Mouse (Mus musculus) cerebellum, adult (tissue): ENCODE results near the gene Ap2a2.

Source experiments
- ATAC-seq: cut with Nextera tagmentation; 2 replicates; pipeline ENCODE4 v1.9.2; 2017; ENCODE audit warnings: mild to moderate bottlenecking, moderate library complexity, mixed read lengths; ENCODE audit not compliant: insufficient number of reproducible peaks, low FRiP score, low TSS enrichment

The Ap2a2 gene

GRCm38 (mm10) chr7:141590959-141591358 lies 29.0 kb downstream of the Ap2a2 start:
- ATAC-seq, result no peak

GRCm38 (mm10) chr7:141592096-141592495 lies 30.1 kb downstream of the Ap2a2 start:
- no peak for ATAC-seq

DNA sequence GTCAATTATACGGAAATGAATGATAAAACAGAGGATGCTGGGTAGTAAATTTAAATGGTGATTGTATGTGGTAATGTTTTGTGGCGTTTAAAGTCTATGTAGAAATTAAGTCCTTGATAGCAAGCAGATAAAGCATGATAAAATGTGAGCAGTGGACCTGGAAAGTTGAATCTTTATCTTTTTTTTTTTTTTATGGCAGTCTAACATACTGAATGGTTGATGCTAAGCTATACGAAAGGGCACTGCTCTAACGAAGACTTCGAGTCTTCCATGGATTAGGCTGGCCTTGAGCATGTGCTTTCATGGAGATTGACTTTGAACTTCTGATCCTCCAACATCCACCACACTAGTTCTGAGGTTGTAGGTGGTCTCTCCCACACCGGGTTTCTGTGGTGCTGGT lies 31.1 kb downstream of the Ap2a2 start:
- no peak for ATAC-seq

GRCm38 (mm10) chr7:141596971-141597370 lies 35.0 kb downstream of the Ap2a2 start:
- no peak for ATAC-seq

DNA sequence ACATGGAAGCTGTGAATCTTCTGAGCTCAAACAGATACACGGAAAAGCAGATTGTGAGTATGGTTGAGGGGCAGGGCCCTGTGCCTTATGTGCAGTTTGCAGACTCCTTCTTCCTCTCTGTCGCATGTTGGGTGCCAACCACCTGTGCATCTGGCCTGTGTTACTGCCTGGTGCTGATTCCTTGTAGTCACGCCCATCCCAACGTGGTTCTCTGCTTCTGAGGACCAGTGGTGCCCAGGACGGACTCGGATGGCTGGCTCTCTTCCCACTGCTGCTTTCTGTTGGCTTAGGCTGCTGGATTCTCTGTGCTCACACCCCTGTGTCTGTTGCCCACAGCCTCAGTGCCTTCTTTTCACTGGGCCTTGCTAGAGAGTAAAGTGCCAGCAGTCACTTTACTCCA lies 35.6 kb downstream of the Ap2a2 start:
- ATAC-seq, result no peak

GRCm38 (mm10) chr7:141607717-141608116 lies 45.7 kb downstream of the Ap2a2 start:
- no peak for ATAC-seq

DNA sequence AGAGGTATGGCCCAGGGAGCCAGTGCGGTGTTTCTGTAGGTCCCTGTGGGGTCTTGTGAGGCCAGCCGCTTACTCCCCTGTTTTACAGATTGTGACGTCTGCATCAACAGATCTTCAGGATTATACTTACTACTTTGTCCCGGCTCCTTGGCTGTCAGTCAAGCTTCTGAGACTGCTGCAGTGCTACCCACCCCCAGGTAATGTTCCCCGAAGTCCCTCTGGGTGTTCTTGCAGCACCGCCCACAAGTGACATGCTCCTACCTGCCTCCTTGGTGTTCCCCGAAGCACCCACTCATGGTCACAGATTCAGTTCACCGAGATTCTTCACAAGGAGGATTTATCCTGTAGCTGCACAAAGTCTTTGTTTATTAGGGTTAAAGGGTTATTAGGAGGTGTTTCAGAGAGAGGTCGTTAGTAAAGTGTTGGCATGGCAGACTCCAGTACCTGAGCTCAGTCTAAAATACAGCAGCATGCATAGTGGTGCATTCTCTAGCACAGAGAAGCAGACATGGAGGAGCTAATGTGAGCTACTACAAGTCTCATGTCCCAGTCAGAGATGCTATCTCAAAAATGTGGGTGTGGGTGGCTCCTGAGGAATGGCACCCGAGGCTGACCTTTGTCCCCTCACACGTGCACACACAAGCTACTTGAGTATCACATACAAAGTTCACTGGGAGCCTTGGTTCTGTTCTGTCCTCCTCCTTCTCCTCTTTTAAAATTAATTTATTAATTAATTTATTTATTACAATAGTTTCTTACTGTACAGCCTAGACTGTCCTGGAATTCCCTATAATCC lies 47.9 kb downstream of the Ap2a2 start:
- no peak for ATAC-seq

GRCm38 (mm10) chr7:141611711-141612370 lies 49.9 kb downstream of the Ap2a2 start:
- ATAC-seq, result no peak

- ATAC-seq, result no peak
These were observed 50.4 kb downstream of the Ap2a2 start for GRCm38 (mm10) chr7:141612371-141612760.

- no peak for ATAC-seq
These were observed 50.8 kb downstream of the Ap2a2 start for GRCm38 (mm10) chr7:141612791-141613190.

DNA sequence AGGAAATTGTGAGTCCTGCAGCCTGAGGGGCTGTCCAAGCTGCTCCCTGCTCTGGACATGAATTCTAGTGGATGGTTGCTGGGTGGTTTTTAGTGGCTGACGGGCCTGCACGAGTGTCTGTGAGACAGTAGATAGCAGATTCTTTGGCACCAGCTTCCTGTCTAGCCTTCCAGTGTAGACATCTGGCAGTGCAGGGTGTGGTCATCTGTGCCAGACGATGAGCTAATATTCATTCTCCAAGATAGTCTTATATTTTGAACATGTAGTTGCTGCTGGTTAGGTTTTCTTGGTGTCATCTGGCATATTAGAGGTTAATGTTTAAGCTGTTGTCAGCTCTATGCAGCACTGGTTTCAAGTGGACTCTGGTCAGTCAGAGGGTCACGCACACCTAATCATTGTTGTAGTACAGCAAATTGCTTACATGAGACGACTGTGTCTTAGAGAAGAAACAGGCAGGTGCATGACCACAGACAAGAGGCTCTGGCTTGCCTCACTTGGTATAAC lies 52.4 kb downstream of the Ap2a2 start:
- no peak for ATAC-seq

GRCm38 (mm10) chr7:141624214-141624613 lies 62.2 kb downstream of the Ap2a2 start:
- ATAC-seq, result no peak

DNA sequence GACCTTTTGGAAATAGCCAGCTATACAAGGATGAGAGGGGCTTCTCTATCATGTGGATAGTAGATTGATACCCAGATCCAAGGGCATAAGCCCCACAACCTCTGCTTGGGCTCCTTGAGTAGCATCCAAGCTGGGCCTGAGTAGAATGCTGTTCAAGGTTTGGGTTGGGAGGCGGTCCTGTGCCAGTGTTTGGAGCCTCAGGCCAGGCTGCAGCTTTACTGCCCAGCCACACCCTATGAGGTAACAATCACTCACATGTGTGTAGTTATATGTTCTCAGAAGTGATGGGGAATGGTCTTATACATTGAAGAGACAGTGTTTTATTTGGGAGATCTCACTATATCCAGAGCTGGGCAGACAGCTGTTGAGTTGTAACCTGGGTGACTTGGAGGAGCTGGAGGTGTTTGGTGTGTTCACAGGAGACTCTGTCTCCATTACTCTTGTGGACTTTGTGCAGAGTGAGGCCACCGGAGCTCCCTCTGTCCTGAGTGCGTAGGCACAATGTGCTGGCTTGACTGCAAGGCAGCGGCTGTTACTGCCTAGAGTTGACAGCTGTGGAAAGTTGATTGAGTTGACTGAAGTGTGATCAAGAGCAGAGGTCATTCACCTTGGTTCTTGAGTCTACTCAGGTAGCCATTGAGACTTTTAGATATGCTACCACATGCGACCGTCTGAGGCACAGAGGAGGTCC lies 63.3 kb downstream of the Ap2a2 start:
- no peak for ATAC-seq

- ATAC-seq, result no peak
These were observed 66.0 kb downstream of the Ap2a2 start for GRCm38 (mm10) chr7:141628018-141628417.

GRCm38 (mm10) chr7:141629241-141629640 lies 67.3 kb downstream of the Ap2a2 start:
- no peak for ATAC-seq

- ATAC-seq, result peak; percentile 34; the same call in 1 of the 2 replicates
These were observed 76.1 kb downstream of the Ap2a2 start for GRCm38 (mm10) chr7:141638077-141638476.

DNA sequence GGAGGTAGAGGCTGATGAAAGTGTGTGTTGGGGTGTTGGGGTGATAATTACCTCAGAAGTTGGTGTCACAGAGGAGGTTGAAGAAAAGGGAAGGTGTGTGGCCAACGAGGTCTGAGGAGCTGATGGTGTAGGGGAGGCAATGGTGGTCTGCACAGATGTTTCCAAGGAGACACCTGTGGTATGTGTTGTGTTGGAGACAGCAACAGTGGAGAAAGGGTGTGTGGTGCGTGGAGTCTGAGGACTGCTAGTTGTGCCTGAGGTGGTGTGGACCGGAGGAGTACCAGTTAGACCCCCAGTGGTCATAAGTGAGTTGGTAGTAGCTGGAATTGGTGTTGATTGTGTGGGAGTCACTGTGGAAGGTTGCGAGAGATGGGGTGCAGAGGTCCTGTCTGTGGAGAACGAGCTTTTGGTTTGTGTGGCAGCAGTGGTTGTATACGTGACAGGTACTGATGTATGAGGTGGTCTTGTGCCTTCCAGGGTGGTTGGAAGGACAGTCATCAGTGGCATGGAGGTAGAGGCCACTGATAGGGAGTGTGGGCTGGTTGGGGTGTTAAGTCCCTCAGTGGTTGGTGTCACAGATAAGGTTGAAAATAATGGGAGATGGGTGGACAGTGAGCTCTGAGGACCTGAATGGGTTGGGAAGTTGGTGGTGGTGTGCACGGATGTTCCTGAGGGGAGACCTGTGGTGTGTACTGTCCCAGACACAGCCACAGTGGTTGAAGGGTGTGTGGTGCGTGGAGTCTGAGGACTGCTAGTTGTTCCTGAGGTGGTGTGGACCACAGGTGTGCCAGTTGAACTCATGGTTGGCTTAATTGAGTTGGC lies 76.8 kb downstream of the Ap2a2 start:
- ATAC-seq, result peak; percentile 36

DNA sequence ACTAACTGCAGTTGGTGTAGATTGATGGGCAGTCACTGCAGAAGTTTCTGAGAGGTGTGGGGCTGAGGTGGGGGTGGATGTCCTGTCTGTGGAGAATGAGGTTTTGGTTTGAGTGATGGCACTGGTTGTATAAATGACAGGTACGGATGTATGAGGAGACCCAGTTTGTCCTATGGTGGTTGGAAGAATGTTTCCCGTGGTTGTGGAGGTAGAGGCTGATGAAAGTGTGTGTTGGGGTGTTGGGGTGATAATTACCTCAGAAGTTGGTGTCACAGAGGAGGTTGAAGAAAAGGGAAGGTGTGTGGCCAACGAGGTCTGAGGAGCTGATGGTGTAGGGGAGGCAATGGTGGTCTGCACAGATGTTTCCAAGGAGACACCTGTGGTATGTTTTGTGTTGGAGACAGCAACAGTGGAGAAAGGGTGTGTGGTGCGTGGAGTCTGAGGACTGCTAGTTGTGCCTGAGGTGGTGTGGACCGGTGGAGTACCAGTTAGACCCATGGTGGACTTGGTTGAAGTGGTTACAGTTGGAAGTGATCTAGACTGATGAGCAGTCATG lies 77.4 kb downstream of the Ap2a2 start:
- ATAC-seq, result peak; percentile 38; the same call in 1 of the 2 replicates

GRCm38 (mm10) chr7:141642375-141642774 lies 80.4 kb downstream of the Ap2a2 start:
- no peak for ATAC-seq

DNA sequence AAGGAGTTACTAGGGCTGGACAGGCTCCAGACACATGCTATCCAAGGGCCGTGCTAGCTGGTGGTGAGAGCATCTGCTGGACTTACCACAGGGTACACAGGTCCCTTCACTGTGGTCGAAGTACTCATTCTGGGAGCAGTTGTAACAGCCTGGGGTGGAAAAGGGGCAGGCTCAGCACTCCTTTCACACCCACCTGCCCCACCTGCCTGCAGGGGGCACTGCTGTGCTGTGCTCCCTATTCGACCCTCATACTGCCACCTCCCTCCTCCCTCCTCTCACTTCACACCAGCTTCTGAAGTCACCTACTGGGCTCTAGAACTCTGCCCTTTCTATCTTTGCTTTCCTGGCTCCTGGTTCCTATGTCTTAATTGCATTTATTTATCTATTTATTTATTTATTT lies 81.2 kb downstream of the Ap2a2 start:
- no peak for ATAC-seq
